ENCODE assay signal across 18 mouse cellular contexts in genomic region chr1:156028340-156028975, GRCm38 (mm10). TPM values are rescaled to one million over a fixed set of nuclear protein-coding genes. Genes with fewer than 3 reads are reported as not detected.
DNase-seq lines count a peak whose midpoint lies in the region; TF ChIP-seq lines count a peak whose summit lies in the region.
"Had no signal": no experiment of that assay in that cellular context is flagged by ENCODE, and none has a peak within 500 bp of the region (broad histone marks: within the 10 kb centered on the region; RNA-seq: fewer than 3 reads in every experiment).

No protein-coding gene starts in this region.

- intact Hi-C loops in gastrocnemius, postnatal 14 days (cut with DNase I; ENCODE audit: low total_unique reads): no loop called here

- peak overlapping the region; percentile 65 for H3K27ac ChIP-seq in thymus, adult 2 months (ENCODE audit: control insufficient read depth, insufficient read depth, low read length)
- peak overlapping the region; percentile 68 for H3K27ac ChIP-seq in macrophage
- H3K27ac ChIP-seq: left cerebral cortex, adult 2 months; midbrain, embryonic 15.5 days had no signal

- TF ChIP-seq CTCF in thymus, adult 2 months (IDR thresholded peaks at IDR 0.05; ENCODE audit: borderline replicate concordance, control insufficient read depth, extremely low read depth, insufficient read depth, low read length, poor library complexity): no peak

- H3K79me2 ChIP-seq in macrophage (ENCODE audit: inconsistent target): peaks cover 96% of the 10 kb centered on the region

- WGBS in thymus, adult 2 months: 77% methylated on average over 4 of the region's 4 CpGs
- WGBS in macrophage (ENCODE audit: missing documents): 34% methylated on average over 4 of the region's 4 CpGs

- DNase-seq in gastrocnemius, adult 18-20 months (ENCODE audit: low spot score): peak; percentile 82
- no peak for DNase-seq in gastrocnemius, postnatal 14 days
- DNase-seq in thymus, adult 2 months: no peak
- no peak for DNase-seq in thymus, postnatal 10 days (ENCODE audit: low spot score in 2 of 2)
- DNase-seq in cerebellum, postnatal 4 days (ENCODE audit: low spot score in 2 of 2): no peak
- no peak for DNase-seq in adrenal gland, postnatal 25 days
- DNase-seq in cerebellum, adult 9-11 months: no peak
- DNase-seq: cerebellum, postnatal 36 days; forebrain, postnatal 0 days; kidney, adult 2 months; kidney, postnatal 14 days; lung, adult 2 months; lung, postnatal 4 days had no signal

- no peaks in the 10 kb centered on the region; the same call in 1 of the 2 replicates for H3K4me1 ChIP-seq in thymus, adult 2 months (replicated peaks; ENCODE audit: control insufficient read depth, insufficient read depth, low read length)
- H3K4me1 ChIP-seq: heart, embryonic 12.5 days; midbrain, embryonic 15.5 days had no signal

- H3K4me3 ChIP-seq in thymus, adult 2 months (ENCODE audit: control insufficient read depth, insufficient read depth, low read length): no peak overlapping the region
- H3K4me3 ChIP-seq in macrophage (ENCODE audit: inconsistent target): no peak overlapping the region
- H3K4me3 ChIP-seq: erythroblast, embryonic 14.5 days; heart, embryonic 12.5 days; left cerebral cortex, adult 2 months; midbrain, embryonic 15.5 days had no signal

- peaks cover 76% of the 10 kb centered on the region for H3K36me3 ChIP-seq in thymus, adult 2 months (ENCODE audit: control insufficient read depth, insufficient read depth, low read length)
- peaks cover 52% of the 10 kb centered on the region for H3K36me3 ChIP-seq in macrophage (ENCODE audit: inconsistent target)

- H3K27me3 ChIP-seq in thymus, adult 2 months (ENCODE audit: control insufficient read depth, insufficient read depth, low read length): no peaks in the 10 kb centered on the region
- H3K27me3 ChIP-seq: heart, embryonic 12.5 days; midbrain, embryonic 15.5 days had no signal

- no peak for TF ChIP-seq POLR2A in thymus, adult 2 months (IDR thresholded peaks at IDR 0.05; ENCODE audit: control insufficient read depth, extremely low read depth, insufficient read depth, low read length, poor library complexity)

RNA-seq across cellular contexts. Expression of gene Tor1aip2, which starts 6.7 kb away (rescaled TPM):
- total RNA-seq in gastrocnemius, adult 18-20 months (2021): 10 to 100 TPM; 46.9 to 55.6 TPM
- 10 to 100 TPM; 49.5 to 55.4 TPM for total RNA-seq in gastrocnemius, postnatal 14 days (2021)
- polyA plus RNA-seq in thymus, adult 2 months (2012; rRNA removed): 105 and 107 TPM in 2 replicates
- total RNA-seq in macrophage (2018; cell fraction: chromatin; rRNA removed): 100 to 1,000 TPM; 115 to 658 (median 315) TPM
- 100 to 1,000 TPM; 128 to 271 (median 186) TPM for total RNA-seq in macrophage (2018; cell fraction: cytosol; rRNA removed)
- total RNA-seq in macrophage (2018; cell fraction: nucleus; rRNA removed): 100 to 1,000 TPM; 175 to 740 (median 411) TPM
- polyA plus RNA-seq in macrophage (2018): 97.1 to 163 TPM (median 107 TPM) in 3 replicates
- total RNA-seq in adrenal gland, postnatal 25 days (2021): 144 and 148 TPM in 2 replicates

RNA-seq across cellular contexts. Expression of gene Tor1aip1, which starts 7.8 kb away (rescaled TPM):
- 100 to 1,000 TPM; 124 to 126 TPM for total RNA-seq in gastrocnemius, adult 18-20 months (2021)
- total RNA-seq in gastrocnemius, postnatal 14 days (2021): 10 to 100 TPM; 67.7 to 78.5 TPM
- 28.9 and 29.0 TPM in 2 replicates for polyA plus RNA-seq in thymus, adult 2 months (2012; rRNA removed)
- 100 to 1,000 TPM; 182 to 728 (median 386) TPM for total RNA-seq in macrophage (2018; cell fraction: chromatin; rRNA removed)
- 100 to 1,000 TPM; 150 to 301 (median 218) TPM for total RNA-seq in macrophage (2018; cell fraction: cytosol; rRNA removed)
- 100 to 1,000 TPM; 175 to 525 (median 344) TPM for total RNA-seq in macrophage (2018; cell fraction: nucleus; rRNA removed)
- polyA plus RNA-seq in macrophage (2018): 138 to 155 TPM (median 152 TPM) in 3 replicates
- 116 and 125 TPM in 2 replicates for total RNA-seq in adrenal gland, postnatal 25 days (2021)

RNA-seq across cellular contexts. Expression of gene Cep350, which starts 55.4 kb away (rescaled TPM):
- 10 to 100 TPM; 34.5 to 34.6 TPM for total RNA-seq in gastrocnemius, adult 18-20 months (2021)
- total RNA-seq in gastrocnemius, postnatal 14 days (2021): 10 to 100 TPM; 28.5 to 33.1 TPM
- 12.7 and 13.1 TPM in 2 replicates for polyA plus RNA-seq in thymus, adult 2 months (2012; rRNA removed)
- 100 to 1,000 TPM; 226 to 493 (median 310) TPM for total RNA-seq in macrophage (2018; cell fraction: chromatin; rRNA removed)
- 10 to 100 TPM; 27.2 to 53.9 (median 40.1) TPM for total RNA-seq in macrophage (2018; cell fraction: cytosol; rRNA removed)
- total RNA-seq in macrophage (2018; cell fraction: nucleus; rRNA removed): 100 to 1,000 TPM; 117 to 399 (median 170) TPM
- 15.1 to 24.6 TPM (median 18.4 TPM) in 3 replicates for polyA plus RNA-seq in macrophage (2018)
- 32.1 and 36.2 TPM in 2 replicates for total RNA-seq in adrenal gland, postnatal 25 days (2021)
